Mouse (Mus musculus) left cerebral cortex, adult 8-10 months (tissue): Measurements from ENCODE around the gene Arhgap25. TPM values are rescaled to one million over a fixed set of nuclear protein-coding genes. Genes with fewer than 3 reads are reported as not detected.
"Not testable (repeated sequence)": the region's sequence is repeated elsewhere in the genome, so short reads cannot be mapped to it uniquely, and the experiment has no call there.

Experiments used
- DNase-seq, 2 experiments: peaks; one replicate each; pipeline ENCODE4 v3.0.0; 2022; ENCODE audit warnings: low spot score in 2 of 2
- total RNA-seq, 4 experiments: library from RNA; stranded (reverse); gene quantifications; 2 replicates each; pipeline ENCODE4 v1.2.4; 2022

Arhgap25 gene
- total RNA-seq, 4 experiments from 2014 or later: 10.0 to 13.5 (median 12.1) TPM

GRCm38 (mm10) chr6:87536270-87536669 lies 3.2 kb upstream of the Arhgap25 start:
- DNase-seq: no peak

DNA sequence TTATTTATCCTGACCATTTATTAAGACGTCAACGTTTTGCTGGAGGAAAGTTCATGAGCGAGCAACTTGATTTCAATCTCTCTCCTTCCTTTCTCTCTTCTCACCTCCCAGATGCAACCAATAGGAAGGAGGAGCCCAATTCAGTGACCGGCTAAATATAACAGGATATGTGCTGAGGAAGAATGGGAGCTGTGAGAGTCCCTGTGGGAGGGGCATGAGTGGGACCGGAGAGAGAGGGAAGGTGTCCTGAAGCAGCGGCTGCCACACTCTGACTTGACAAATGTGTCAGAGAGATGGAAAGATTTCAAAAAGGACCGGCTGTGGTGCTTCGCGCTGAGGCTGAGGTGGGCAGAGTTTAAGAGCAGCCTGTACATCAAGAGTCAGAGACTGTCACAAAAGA lies 2.6 kb upstream of the Arhgap25 start:
- DNase-seq: peak in 1 of 2 experiments; percentile 71

DNA sequence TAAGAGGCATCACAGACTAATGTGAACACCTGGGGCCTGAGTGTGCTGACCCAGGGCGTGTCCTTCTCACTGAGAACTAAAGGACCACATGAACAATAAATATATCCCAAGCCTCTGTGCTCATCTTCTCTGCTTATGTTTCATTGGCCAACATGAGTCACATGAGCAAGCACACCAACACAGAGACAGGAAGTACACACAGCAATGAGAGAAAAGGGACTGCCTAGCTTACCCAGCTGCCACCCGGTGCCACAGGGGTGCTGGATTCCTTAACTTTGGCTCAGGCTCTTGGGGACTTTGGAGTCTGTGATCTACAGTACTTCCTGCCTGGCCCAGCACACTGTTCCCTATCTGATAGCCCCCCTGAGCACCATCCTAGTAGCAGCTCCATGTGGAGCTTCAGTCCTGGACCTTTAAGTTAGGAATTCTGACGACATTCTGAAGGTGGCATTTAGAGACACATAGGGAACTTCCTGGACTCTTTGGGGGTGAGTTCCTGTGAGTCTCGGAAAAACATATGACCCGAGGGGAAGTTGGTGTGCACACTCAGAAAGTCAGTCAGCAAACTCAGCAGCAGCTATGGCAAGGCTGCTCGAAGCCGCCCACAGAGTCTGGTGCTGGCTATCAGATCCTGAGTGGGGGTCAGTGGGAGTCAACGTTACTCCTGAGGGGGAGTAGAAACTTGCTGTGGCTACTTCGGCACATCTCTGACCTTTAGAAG lies 2.0 kb upstream of the Arhgap25 start:
- DNase-seq: no peak

DNA sequence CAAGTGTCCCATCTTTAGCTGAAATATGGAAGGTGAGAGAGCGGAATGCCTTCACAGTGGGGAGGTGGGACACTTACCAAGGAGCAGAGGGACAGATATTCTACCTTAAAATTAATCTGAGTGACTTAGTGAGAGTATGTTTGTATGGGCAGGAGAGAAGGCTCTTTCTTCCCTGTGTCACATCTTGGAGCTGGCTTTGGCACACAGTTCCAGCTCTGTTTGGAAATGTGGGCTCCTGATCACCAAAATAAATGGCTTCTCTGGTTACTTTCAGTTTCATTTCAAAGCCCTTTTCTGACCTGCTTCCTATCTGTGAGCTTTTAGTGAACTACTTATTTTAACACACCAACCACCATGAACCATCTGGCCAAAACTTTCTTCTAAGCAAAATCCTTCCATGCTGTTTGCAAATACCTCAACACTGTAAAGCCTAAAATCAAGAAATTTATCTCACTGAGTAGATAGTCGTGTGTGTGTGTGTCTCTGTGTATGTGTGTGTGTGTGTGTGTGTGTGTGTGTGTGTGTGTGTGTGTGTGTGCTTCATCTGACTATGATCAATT lies 1.5 kb downstream of the Arhgap25 start:
- DNase-seq: no peak

GRCm38 (mm10) chr6:87530386-87530785 lies 2.7 kb downstream of the Arhgap25 start:
- DNase-seq: no peak

- no peak for DNase-seq
Measured at GRCm38 (mm10) chr6:87527846-87528557, 5.1 kb downstream of the Arhgap25 start.

DNA sequence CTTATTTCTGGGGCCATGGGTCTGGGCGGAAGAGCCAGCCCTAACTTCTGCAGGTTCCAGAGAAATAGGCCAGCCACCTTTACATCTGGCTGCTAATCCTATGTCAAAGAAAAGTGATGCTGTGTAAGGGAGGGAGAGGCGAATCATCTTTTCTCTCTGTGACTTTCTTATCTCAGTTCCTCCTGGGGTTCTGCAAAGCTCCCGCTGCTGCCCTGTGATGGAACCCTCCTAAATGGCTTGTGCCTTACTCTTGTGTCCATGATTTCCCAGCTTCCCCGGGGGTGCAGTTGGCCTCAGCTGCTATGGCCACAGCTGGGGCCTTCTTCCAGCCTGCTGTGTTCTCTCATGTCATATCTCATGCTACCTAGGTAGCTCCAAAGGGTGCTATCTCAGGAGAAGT lies 5.7 kb downstream of the Arhgap25 start:
- no peak for DNase-seq

- no peak for DNase-seq
Measured at GRCm38 (mm10) chr6:87525126-87525525, 7.9 kb downstream of the Arhgap25 start.

- no peak for DNase-seq
Measured at GRCm38 (mm10) chr6:87524281-87524680, 8.8 kb downstream of the Arhgap25 start.

DNA sequence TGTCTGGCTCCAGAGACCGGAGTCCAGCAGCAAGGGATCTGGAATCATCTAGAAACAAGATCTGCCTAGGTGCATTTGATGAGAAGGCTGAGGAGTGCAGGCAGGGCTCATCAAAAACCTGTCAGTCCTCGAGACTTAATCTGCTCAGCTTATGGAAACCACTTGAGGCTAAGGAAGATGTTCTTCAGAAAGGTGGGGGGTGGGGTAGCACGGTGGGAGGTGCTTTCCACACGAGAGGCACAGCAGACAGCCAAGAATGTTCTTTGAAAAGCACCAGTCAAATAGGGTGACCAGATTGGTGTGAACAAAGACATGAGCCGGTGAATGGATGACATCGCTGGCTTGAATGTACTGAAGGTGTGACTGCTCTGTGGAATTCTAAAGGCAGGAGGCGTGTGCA lies 9.3 kb downstream of the Arhgap25 start:
- no peak for DNase-seq

DNA sequence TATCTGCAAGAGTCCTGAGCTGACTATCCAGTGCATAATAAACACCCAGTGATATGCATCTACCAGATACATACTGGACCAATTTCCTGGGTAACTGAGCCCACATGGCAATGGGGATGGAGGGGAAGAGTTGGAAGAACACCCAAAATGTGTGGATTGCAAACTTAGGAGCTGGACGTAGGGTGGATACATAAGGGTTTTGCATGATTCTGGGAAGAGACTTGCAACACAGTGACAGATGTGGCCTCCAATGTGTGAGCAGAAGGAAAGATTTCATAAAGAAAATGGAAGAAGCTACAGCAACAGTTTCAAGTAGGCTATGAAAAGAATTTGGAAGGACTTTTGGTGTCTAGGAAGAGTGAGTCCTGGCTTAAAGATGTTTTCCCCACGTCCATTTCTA lies 10.0 kb downstream of the Arhgap25 start:
- DNase-seq: peak in 1 of 2 experiments; percentile 34

GRCm38 (mm10) chr6:87522236-87522635 lies 10.8 kb downstream of the Arhgap25 start:
- no peak for DNase-seq

- not testable (repeated sequence) for DNase-seq
Measured at GRCm38 (mm10) chr6:87521705-87522104, 11.4 kb downstream of the Arhgap25 start.

GRCm38 (mm10) chr6:87520572-87520971 lies 12.5 kb downstream of the Arhgap25 start:
- no peak for DNase-seq

GRCm38 (mm10) chr6:87519809-87520208 lies 13.2 kb downstream of the Arhgap25 start:
- no peak for DNase-seq

- no peak for DNase-seq
Measured at GRCm38 (mm10) chr6:87518622-87519021, 14.4 kb downstream of the Arhgap25 start.

DNA sequence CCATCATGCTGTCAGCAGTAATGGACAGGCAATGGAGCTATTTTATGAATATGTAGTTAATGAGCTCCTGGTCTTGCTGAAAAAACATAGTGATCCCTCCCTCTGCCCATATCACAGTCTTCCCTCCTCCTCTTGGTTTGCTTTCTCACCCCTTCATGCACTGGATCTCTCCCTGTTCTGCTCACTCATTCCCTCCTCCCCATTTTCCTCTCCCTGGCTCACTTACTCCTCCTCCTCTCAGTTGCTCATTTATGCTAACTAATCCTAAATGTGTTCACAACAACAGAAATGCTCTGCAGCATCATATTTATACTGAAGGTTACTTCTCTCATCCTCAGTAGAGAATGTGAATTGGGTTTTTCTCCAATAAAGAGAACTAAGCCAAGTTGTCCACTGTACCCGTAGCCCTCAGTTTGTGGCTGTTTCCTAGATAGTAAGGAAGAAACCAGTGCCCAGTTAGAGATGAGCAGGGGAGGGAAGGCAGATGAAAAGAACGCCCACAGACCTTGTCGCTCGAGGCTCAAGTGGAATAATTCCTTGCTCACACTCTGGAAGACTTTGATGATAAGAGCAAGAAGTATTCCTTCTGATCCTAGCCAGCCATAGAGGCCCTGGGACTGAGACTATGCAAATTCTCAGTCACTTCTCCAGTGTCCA lies 15.2 kb downstream of the Arhgap25 start:
- DNase-seq: no peak

DNA sequence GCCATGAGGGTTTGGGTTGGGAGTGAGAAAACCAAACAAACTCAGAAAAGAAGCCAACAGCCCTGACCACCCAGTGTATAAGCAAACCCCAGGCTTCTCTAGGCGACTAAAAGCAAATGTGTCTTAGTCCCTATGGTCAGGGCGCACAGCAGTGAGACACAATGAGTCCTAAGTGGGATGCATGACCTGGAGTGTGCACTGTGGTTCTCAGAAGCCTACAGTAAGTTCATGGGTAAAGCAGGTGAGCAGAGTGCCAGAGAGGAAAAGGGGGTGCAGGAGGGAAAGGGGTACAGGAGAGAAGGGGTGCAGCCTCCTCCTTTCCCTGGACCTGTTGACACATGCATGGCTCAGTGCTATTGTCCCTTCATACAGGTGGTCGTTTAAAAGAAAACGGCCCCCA lies 18.7 kb downstream of the Arhgap25 start:
- no peak for DNase-seq

DNA sequence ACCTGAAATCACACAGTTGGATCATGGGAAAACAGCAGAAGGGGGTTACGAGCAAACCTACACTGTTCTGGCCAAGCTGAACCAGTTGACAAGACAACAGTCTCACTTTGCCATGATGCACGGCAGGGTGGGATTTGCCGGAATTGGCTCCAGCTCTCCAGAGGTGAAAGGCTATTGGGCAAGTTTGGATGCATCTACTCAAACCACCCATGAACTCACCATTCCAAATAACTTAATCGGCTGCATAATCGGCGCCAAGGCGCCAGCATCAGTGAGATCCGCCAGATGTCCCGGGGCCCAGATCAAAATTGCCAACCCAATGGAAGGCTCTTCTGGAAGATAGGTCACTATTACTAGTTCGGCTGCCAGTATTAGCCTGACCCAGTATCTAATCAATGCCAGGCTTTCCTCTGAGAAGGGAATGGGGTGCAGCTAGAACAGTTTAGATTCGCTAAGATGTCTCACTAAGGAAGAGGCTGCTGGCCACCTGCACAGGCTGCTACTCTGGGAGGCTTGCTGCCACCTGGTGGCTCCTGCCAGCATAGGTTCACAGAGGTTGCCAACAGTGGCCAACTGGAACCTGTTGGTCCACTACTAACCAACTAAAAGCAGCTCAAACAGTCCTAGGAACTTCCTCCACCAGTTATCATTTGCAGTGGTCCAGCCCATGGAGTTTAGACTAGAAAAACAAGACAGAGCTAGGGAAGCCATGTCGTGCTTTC lies 19.9 kb downstream of the Arhgap25 start:
- DNase-seq: peak in 1 of 2 experiments; percentile 63

DNA sequence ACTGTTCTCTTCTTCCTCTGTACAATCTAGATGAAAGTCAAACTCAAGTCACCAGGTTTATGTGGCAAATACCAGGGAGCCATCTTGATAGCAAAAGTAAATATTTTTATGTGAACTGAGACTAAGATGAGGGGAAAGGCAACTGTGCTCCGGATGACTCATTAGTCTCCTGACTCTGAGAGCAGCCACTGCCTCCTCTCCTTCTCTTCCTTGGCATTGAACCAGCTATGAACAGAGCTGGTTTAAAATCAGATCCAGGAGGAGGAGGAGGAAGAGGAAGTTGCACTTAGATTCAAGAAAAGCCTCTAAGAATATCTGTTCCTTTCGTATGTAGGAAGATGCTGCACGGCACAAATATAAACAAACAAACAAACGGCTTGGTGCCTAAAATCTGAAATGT lies 22.1 kb downstream of the Arhgap25 start:
- DNase-seq: no peak

- no peak for DNase-seq
Measured at GRCm38 (mm10) chr6:87509806-87510205, 23.3 kb downstream of the Arhgap25 start.
